Mouse (Mus musculus): ENCODE results near the gene Gm4869. TPM values are rescaled to one million over a fixed set of nuclear protein-coding genes. Genes with fewer than 3 reads are reported as not detected.

Gm4869 gene
- total RNA-seq (2023), result under 1 TPM in 1 of 2 experiments, not detected in 1; 0.17 TPM

GRCm38 (mm10) chr5:140445345-140445744, at the start of gene Gm4869:
Gene Gm4869 (plus strand): TSS chr5:140445645.

GRCm38 (mm10) chr5:140418489-140419441, 26.7 kb upstream of the Gm4869 start, which contains the start of gene Eif3b:
Gene Eif3b (plus strand): TSS chr5:140419328.

GRCm38 (mm10) chr5:140505208-140505780, 59.8 kb downstream of the Gm4869 start, which contains the start of gene Chst12:
Gene Chst12 (plus strand): TSS chr5:140505550.

Other genes with a start within 250 kb of the Gm4869 start
- 10 to 100 TPM; 24.6 to 30.7 TPM for gene Mad1l1, start 124.1 kb upstream of the Gm4869 start, total RNA-seq (2023)
- 1 to 10 TPM; 6.3 to 7.1 TPM for gene Nudt1, start 124.0 kb upstream of the Gm4869 start, total RNA-seq (2023)
- gene Mrm2, start 113.7 kb upstream of the Gm4869 start, total RNA-seq (2023), result 10 to 100 TPM; 11.0 to 12.1 TPM
- gene Snx8, start 56.4 kb upstream of the Gm4869 start, total RNA-seq (2023), result 100 to 1,000 TPM; 191 to 212 TPM
- gene Eif3b, start 26.3 kb upstream of the Gm4869 start, total RNA-seq (2023), result 100 to 1,000 TPM; 123 to 125 TPM
- 10 to 100 TPM; 21.5 to 23.4 TPM for gene Chst12, start 59.9 kb downstream of the Gm4869 start, total RNA-seq (2023)
- not detected for gene Grifin, start 119.4 kb downstream of the Gm4869 start, total RNA-seq (2023)
- 10 to 100 TPM; 38.0 to 46.6 TPM for gene Lfng, start 161.7 kb downstream of the Gm4869 start, total RNA-seq (2023)
- 100 to 1,000 TPM; 125 to 128 TPM for gene Ttyh3, start 203.4 kb downstream of the Gm4869 start, total RNA-seq (2023)

All from B cell, adult 67 days (primary cell).